Mouse (Mus musculus) ES-E14 (cell line): Measurements from ENCODE around the gene Rpp21. TPM values are rescaled to one million over a fixed set of nuclear protein-coding genes. Genes with fewer than 3 reads are reported as not detected.
A peak's percentile ranks its signal among the peaks of the same experiment; 100 is the strongest.

Experiments
- DNase-seq: peaks from one replicate; pipeline ENCODE4 v3.0.0-alpha.2; 2013; ENCODE audit warnings: low read depth, low spot score
- H3K27ac ChIP-seq: 2 replicates; pipeline ENCODE4 v1.5.1; 2012; ENCODE audit warnings: low read depth, mild to moderate bottlenecking, low read length, moderate library complexity, mixed read lengths; ENCODE audit not compliant: poor library complexity, insufficient read depth, severe bottlenecking
- H3K36me3 ChIP-seq: 2 replicates; pipeline ENCODE4 v1.6.1; 2012; ENCODE audit warnings: mild to moderate bottlenecking, low read length, moderate library complexity, mixed read lengths; ENCODE audit not compliant: control insufficient read depth, poor library complexity, insufficient read depth, severe bottlenecking
- H3K4me1 ChIP-seq, 2 experiments: fragments of 150-350 bp in 1 of 2; sonication (generic) in 1 of 2; 2 replicates each; pipeline ENCODE4 v1.6.1; 2012; ENCODE audit warnings: low read length in 2 of 2, mild to moderate bottlenecking in 1 of 2, mixed read lengths in 1 of 2; ENCODE audit not compliant: control insufficient read depth in 2 of 2, insufficient read depth in 2 of 2, poor library complexity in 1 of 2
- H3K4me3 ChIP-seq, 2 experiments: fragments of 150-350 bp in 1 of 2; sonication (generic) in 1 of 2; 2 replicates each; pipeline ENCODE4 v1.5.1; 2012; ENCODE audit warnings: low read length in 2 of 2, low read depth in 1 of 2, mild to moderate bottlenecking in 1 of 2, mixed read lengths in 1 of 2; ENCODE audit not compliant: insufficient read depth in 1 of 2, poor library complexity in 1 of 2, severe bottlenecking in 1 of 2
- H3K9ac ChIP-seq: 2 replicates; pipeline ENCODE4 v1.6.1; 2012; ENCODE audit warnings: low read depth, mild to moderate bottlenecking, low read length, mixed read lengths; ENCODE audit not compliant: poor library complexity, insufficient read depth, severe bottlenecking
- H3K9me3 ChIP-seq: fragments of 150-350 bp; sonication (generic); 2 replicates; pipeline ENCODE4 v1.6.1; 2012; ENCODE audit warnings: low read depth, mild to moderate bottlenecking, low read length; ENCODE audit not compliant: control insufficient read depth, insufficient read depth
- CHD2 ChIP-seq: IDR thresholded peaks from 2 replicates; pipeline ENCODE4 v1.6.1; 2014; ENCODE audit warnings: mild to moderate bottlenecking, low read depth, low read length, inconsistent platforms
- HCFC1 ChIP-seq: IDR thresholded peaks from 2 replicates; pipeline ENCODE4 v1.6.1; 2012; ENCODE audit warnings: low read length, inconsistent platforms, borderline replicate concordance; ENCODE audit not compliant: insufficient read depth
- MAFK ChIP-seq: IDR thresholded peaks from 2 replicates; pipeline ENCODE4 v1.6.1; 2014; ENCODE audit warnings: mild to moderate bottlenecking, low read depth, low read length, inconsistent platforms; ENCODE audit not compliant: insufficient read depth
- ZC3H11A ChIP-seq: IDR thresholded peaks from 2 replicates; pipeline ENCODE4 v1.6.1; 2012; ENCODE audit warnings: low read depth, mild to moderate bottlenecking, inconsistent platforms, low read length, borderline replicate concordance
- ZNF384 ChIP-seq: IDR thresholded peaks from 2 replicates; pipeline ENCODE4 v1.6.1; 2012; ENCODE audit warnings: low read depth, low read length, inconsistent platforms
- in situ Hi-C, 2 experiments: fragments of 600-800 bp; cut with MboI; formaldehyde crosslinking; loops; one replicate each; pipeline ENCODE4 v1.15.1; 2025; ENCODE audit warnings: low sequenced_read_pairs in 2 of 2, inconsistent platforms in 1 of 2; ENCODE audit not compliant: unreplicated experiment in 2 of 2
- total RNA-seq: library from RNA; depleted of rRNA; stranded (reverse); fragments of 300-350 nt; gene quantifications from 2 replicates; pipeline ENCODE4 v1.2.3, GENCODE M21; 2012; rRNA removed

Gene Rpp21
- total RNA-seq, 1 experiment = 45.2 TPM

GRCm38 (mm10) chr17:36215586-36215985, 42.3 kb downstream of the Rpp21 start:
- Histone ChIP-seq H3K4me1 (no peaks in the 10 kb centered on the region), H3K4me3 (peak overlapping the region in 1 of 2 experiments; percentile 10; a peak in 1 of 4 replicates), H3K9ac (no peak overlapping the region), H3K36me3 (no peaks in the 10 kb centered on the region), H3K9me3 (no peaks in the 10 kb centered on the region), H3K27ac (no peak overlapping the region)
- DNase-seq = no peak
- in situ Hi-C loops = no loop called here
- TF ChIP-seq ZNF384 = no peak
- TF ChIP-seq HCFC1 = no peak
- no peak for TF ChIP-seq CHD2
- no peak for TF ChIP-seq MAFK
- no peak for TF ChIP-seq ZC3H11A

- Histone ChIP-seq H3K27ac (no peak overlapping the region), H3K4me3 (no peak overlapping the region), H3K4me1 (no peaks in the 10 kb centered on the region), H3K9ac (no peak overlapping the region), H3K9me3 (no peaks in the 10 kb centered on the region), H3K36me3 (no peaks in the 10 kb centered on the region)
- no peak for DNase-seq
- TF ChIP-seq ZC3H11A (no peak), MAFK (no peak), ZNF384 (no peak), HCFC1 (no peak)
- in situ Hi-C loops = no loop called here
Observed at GRCm38 (mm10) chr17:36206846-36207245, 51.0 kb downstream of the Rpp21 start.

- no peaks in the 10 kb centered on the region for H3K9me3 ChIP-seq
- peak overlapping the region in 1 of 2 experiments; percentile 25; a peak in 1 of 4 replicates for H3K4me3 ChIP-seq
- H3K27ac ChIP-seq = no peak overlapping the region
- in situ Hi-C loops = no loop called here
- no peaks in the 10 kb centered on the region for H3K36me3 ChIP-seq
- DNase-seq = no peak
- H3K9ac ChIP-seq = no peak overlapping the region
- no peak for TF ChIP-seq CHD2
- TF ChIP-seq ZNF384 = no peak
- no peak for TF ChIP-seq HCFC1
- TF ChIP-seq ZC3H11A = no peak
- TF ChIP-seq MAFK = no peak
- H3K4me1 ChIP-seq = no peaks in the 10 kb centered on the region
Observed at GRCm38 (mm10) chr17:36205862-36206261, 52.0 kb downstream of the Rpp21 start.

Other genes with a start within 250 kb of the Rpp21 start
- not detected in 2 replicates for gene H2-T24, start 237.5 kb downstream of the Rpp21 start, total RNA-seq
- 0.67 and 0.95 TPM in 2 replicates for gene H2-T23, start 225.2 kb downstream of the Rpp21 start, total RNA-seq
- gene H2-T22, start 215.3 kb downstream of the Rpp21 start, total RNA-seq = 2.7 and 5.8 TPM in 2 replicates
- 0.18 and 0.21 TPM in 2 replicates for gene Gm6034, start 215.1 kb downstream of the Rpp21 start, total RNA-seq
- 0.37 and 0.54 TPM in 2 replicates for gene Gm11127, start 199.7 kb downstream of the Rpp21 start, total RNA-seq
- gene Gm19684, start 136.4 kb downstream of the Rpp21 start, total RNA-seq = not detected in 2 replicates
- gene Gm7030, start 128.6 kb downstream of the Rpp21 start, total RNA-seq = 0.63 TPM in 1 of 2 replicates, not detected in the other
- not detected in 2 replicates for gene Gm8909, start 89.5 kb downstream of the Rpp21 start, total RNA-seq
- 0.22 TPM in 1 of 2 replicates, not detected in the other for gene H2-T3, start 67.8 kb downstream of the Rpp21 start, total RNA-seq
- 20.3 and 22.4 TPM in 2 replicates for gene Trim39, start 14.2 kb upstream of the Rpp21 start, total RNA-seq
- gene H2-M10.2, start 28.4 kb upstream of the Rpp21 start, total RNA-seq = not detected in 2 replicates
- not detected in 2 replicates for gene H2-M10.1, start 68.1 kb upstream of the Rpp21 start, total RNA-seq
- not detected in 2 replicates for gene H2-M10.3, start 110.3 kb upstream of the Rpp21 start, total RNA-seq
- not detected in 2 replicates for gene H2-M10.4, start 204.3 kb upstream of the Rpp21 start, total RNA-seq